8 mouse cellular contexts compared by ENCODE assay signal in genomic region chr4:22131751-22132736, GRCm38 (mm10).
DNase-seq lines count a peak whose midpoint lies in the region; ATAC-seq and TF ChIP-seq lines count a peak whose summit lies in the region.

No protein-coding gene starts in this region.

- TF ChIP-seq CTCF in CH12.LX (conservative IDR thresholded peaks at IDR 0.05 in 1 of 2, IDR thresholded peaks at IDR 0.05 in 1 of 2; ENCODE audit: low read depth in 2 of 2, low read length in 2 of 2): peak; percentile 36 to 86; a peak in 3 of 4 replicates

- H3K4me1 ChIP-seq in CH12.LX (ENCODE audit: control insufficient read depth in 1 of 2, insufficient read depth in 2 of 2): peaks cover 0 to 20% of the 10 kb centered on the region in 2 experiments; a peak in 2 of 4 replicates
- H3K4me1 ChIP-seq in hindbrain, embryonic 12.5 days: peaks cover 9% of the 10 kb centered on the region
- H3K4me1 ChIP-seq in midbrain, embryonic 14.5 days (ENCODE audit: control insufficient read depth, insufficient read depth, low read length): peaks cover 20% of the 10 kb centered on the region

- no peak overlapping the region for H3K27ac ChIP-seq in CH12.LX (ENCODE audit: insufficient read depth, low read depth)
- no peak overlapping the region for H3K27ac ChIP-seq in hindbrain, embryonic 12.5 days
- no peak overlapping the region; the same call in 1 of the 2 replicates for H3K27ac ChIP-seq in midbrain, embryonic 14.5 days (replicated peaks; ENCODE audit: low read depth, low read length)

- ATAC-seq in hindbrain, embryonic 12.5 days (ENCODE audit: low FRiP score): peak; percentile 83
- ATAC-seq in midbrain, embryonic 14.5 days (ENCODE audit: low FRiP score, low TSS enrichment): peak; percentile 75

- 64% methylated on average over 13 of the region's 13 CpGs for WGBS in hindbrain, embryonic 12.5 days
- WGBS in midbrain, embryonic 14.5 days: 53% methylated on average over 13 of the region's 13 CpGs

- no peak for TF ChIP-seq POLR2A in CH12.LX (IDR thresholded peaks at IDR 0.05; ENCODE audit: low read depth, low read length)

- dilution Hi-C loops in CH12.LX (cut with MboI; ENCODE audit: extremely low pct_ligation_motif_present, extremely low pct_unique_long_range_greater_than_20kb, low sequenced_read_pairs): no loop called here

- no peaks in the 10 kb centered on the region for H3K79me2 ChIP-seq in CH12.LX (replicated peaks; ENCODE audit: control insufficient read depth, extremely low read depth, insufficient read depth, poor library complexity, severe bottlenecking)

- H3K36me3 ChIP-seq in CH12.LX (replicated peaks in 1 of 2; ENCODE audit: control insufficient read depth in 1 of 2, insufficient read depth in 1 of 2, low read length in 1 of 2): no peaks in the 10 kb centered on the region
- no peaks in the 10 kb centered on the region for H3K36me3 ChIP-seq in hindbrain, embryonic 12.5 days
- H3K36me3 ChIP-seq in midbrain, embryonic 14.5 days (ENCODE audit: control insufficient read depth, insufficient read depth, low read length): no peaks in the 10 kb centered on the region

- H3K9ac ChIP-seq in CH12.LX (ENCODE audit: insufficient read depth, low read depth): no peak overlapping the region
- H3K9ac ChIP-seq in hindbrain, embryonic 12.5 days: no peak overlapping the region
- H3K9ac ChIP-seq in midbrain, embryonic 14.5 days (replicated peaks; ENCODE audit: low read length): no peak overlapping the region

- H3K4me2 ChIP-seq in CH12.LX (ENCODE audit: insufficient read depth, low read depth, poor library complexity, severe bottlenecking): peak overlapping the region; percentile 3; the same call in 1 of the 2 replicates
- no peak overlapping the region for H3K4me2 ChIP-seq in hindbrain, embryonic 12.5 days (replicated peaks)
- no peak overlapping the region for H3K4me2 ChIP-seq in midbrain, embryonic 14.5 days (ENCODE audit: low read length)

- no peak for TF ChIP-seq EP300 in CH12.LX (IDR thresholded peaks at IDR 0.05; ENCODE audit: low read length)

- no peaks in the 10 kb centered on the region for H3K9me3 ChIP-seq in CH12.LX (replicated peaks; ENCODE audit: low read length)
- no peaks in the 10 kb centered on the region for H3K9me3 ChIP-seq in hindbrain, embryonic 12.5 days (replicated peaks)
- H3K9me3 ChIP-seq in midbrain, embryonic 14.5 days (ENCODE audit: control insufficient read depth, low read length): no peaks in the 10 kb centered on the region

- H3K27me3 ChIP-seq in CH12.LX (replicated peaks): no peaks in the 10 kb centered on the region
- no peaks in the 10 kb centered on the region for H3K27me3 ChIP-seq in hindbrain, embryonic 12.5 days
- H3K27me3 ChIP-seq in midbrain, embryonic 14.5 days (ENCODE audit: control insufficient read depth, insufficient read depth, low read length): no peaks in the 10 kb centered on the region

- in situ Hi-C loops in CH12.LX (cut with MboI; ENCODE audit: low pct_ligation_motif_present, low pct_unique_long_range_greater_than_20kb, low sequenced_read_pairs): no loop called here

- peak; percentile 44 to 47 for DNase-seq in cerebellum, postnatal 14 days
- DNase-seq in cerebellum, adult 9-11 months: no peak
- DNase-seq in CH12.LX (ENCODE audit: extremely low read depth): peak; percentile 80
- DNase-seq in embryo, embryonic 11.5 days (ENCODE audit: low read depth, low spot score): peak; percentile 31
- DNase-seq in layer of hippocampus, adult 8-10 months (ENCODE audit: low spot score in 2 of 2): peak; percentile 25 to 52
- peak; percentile 86 for DNase-seq in midbrain, embryonic 14.5 days
- peak; percentile 44 for DNase-seq in telencephalon, adult 2 months (ENCODE audit: low read depth, low spot score)

- TF ChIP-seq RAD21 in CH12.LX (IDR thresholded peaks at IDR 0.05; ENCODE audit: low read depth, low read length): peak; percentile 98

- no peak overlapping the region for H3K4me3 ChIP-seq in CH12.LX (replicated peaks in 1 of 3; ENCODE audit: low read depth in 2 of 3, low read length in 2 of 3, poor library complexity in 1 of 3)
- no peak overlapping the region for H3K4me3 ChIP-seq in hindbrain, embryonic 12.5 days
- no peak overlapping the region for H3K4me3 ChIP-seq in midbrain, embryonic 14.5 days (replicated peaks; ENCODE audit: low read depth, low read length)

TF ChIP-seq in CH12.LX, 34 proteins besides CTCF, POLR2A, EP300 and RAD21:
- TF ChIP-seq SIN3A (IDR thresholded peaks at IDR 0.05; ENCODE audit: low read length) (no peak), BHLHE40 (IDR thresholded peaks at IDR 0.05; ENCODE audit: low read depth, low read length) (no peak), SMC3 (IDR thresholded peaks at IDR 0.05; ENCODE audit: low read depth, low read length) (peak; percentile 80), USF2 (conservative IDR thresholded peaks at IDR 0.05; ENCODE audit: low read depth, low read length) (no peak), ZC3H11A (IDR thresholded peaks at IDR 0.05; ENCODE audit: low read depth, low read length) (peak; percentile 41), NELFE (IDR thresholded peaks at IDR 0.05; ENCODE audit: low read depth, low read length) (no peak), CHD1 (IDR thresholded peaks at IDR 0.05; ENCODE audit: low read depth, low read length) (no peak), MAFK (IDR thresholded peaks at IDR 0.05; ENCODE audit: insufficient replicate concordance, low read length) (no peak), MEF2A (IDR thresholded peaks at IDR 0.05; ENCODE audit: borderline replicate concordance, low read depth, low read length) (no peak), KAT2A (IDR thresholded peaks at IDR 0.05; ENCODE audit: insufficient replicate concordance, low read length) (no peak), HCFC1 (IDR thresholded peaks at IDR 0.05; ENCODE audit: low read depth, low read length) (no peak), IRF4 (IDR thresholded peaks at IDR 0.05; ENCODE audit: low read depth, low read length) (0 out of 2 replicates have a peak, but pooled peaks have one; percentile 36), MYC (IDR thresholded peaks at IDR 0.05; ENCODE audit: low read depth, low read length) (no peak), ETS1 (conservative IDR thresholded peaks at IDR 0.05; ENCODE audit: low read depth, low read length) (no peak)
